Mouse (Mus musculus): ENCODE results near the gene Tkt. TPM values are rescaled to one million over a fixed set of nuclear protein-coding genes. Genes with fewer than 3 reads are reported as not detected.

The Tkt gene
- 6.3 TPM for polyA plus RNA-seq (2014; fragmentation: Illumina TruSeq; extraction: RNeasy Lipid Tissue Mini Kit (QIAGEN cat#74804); ENCODE audit: low read depth, low replicate concordance)

DNA sequence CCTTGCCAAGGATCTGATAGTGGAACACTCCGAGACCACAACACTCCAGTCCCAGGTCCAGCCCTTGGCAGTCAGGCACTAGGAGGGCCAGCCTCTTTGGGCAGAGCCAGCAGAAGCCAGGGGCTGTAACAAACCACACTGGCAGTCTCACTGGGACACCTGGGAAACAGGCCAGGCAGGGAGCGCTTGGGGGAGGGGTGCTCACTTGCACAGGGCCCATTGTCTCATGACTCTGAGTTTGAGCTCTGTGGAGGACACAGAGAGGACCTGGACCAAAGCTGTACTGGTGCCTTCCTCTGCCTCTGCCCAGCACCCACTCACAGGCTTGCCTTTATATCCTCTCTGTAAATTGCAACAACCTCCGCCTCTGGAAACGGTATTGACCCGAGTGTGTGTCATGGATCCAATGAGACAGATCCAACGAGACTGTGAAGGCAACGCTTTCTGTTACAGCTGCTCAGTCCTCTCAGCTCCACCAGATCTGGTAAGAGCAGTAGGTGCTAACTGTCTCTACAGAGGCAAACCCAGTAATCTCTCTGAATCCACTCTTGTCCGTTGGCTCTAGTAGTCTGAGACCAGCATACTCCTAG, at the start of gene Tkt:
TSS of gene Tkt (plus strand) at position 229 of the 590 bp plus-strand sequence.

Other genes with a start within 250 kb of the Tkt start
- 2.9 TPM for gene Dcp1a, start 68.8 kb upstream of the Tkt start, polyA plus RNA-seq (2014; fragmentation: Illumina TruSeq; extraction: RNeasy Lipid Tissue Mini Kit (QIAGEN cat#74804); ENCODE audit: low read depth, low replicate concordance)
- gene Cacna1d, start 56.9 kb upstream of the Tkt start, polyA plus RNA-seq (2014; fragmentation: Illumina TruSeq; extraction: RNeasy Lipid Tissue Mini Kit (QIAGEN cat#74804); ENCODE audit: low read depth, low replicate concordance): 0.34 TPM
- gene Prkcd, start 77.9 kb downstream of the Tkt start, polyA plus RNA-seq (2014; fragmentation: Illumina TruSeq; extraction: RNeasy Lipid Tissue Mini Kit (QIAGEN cat#74804); ENCODE audit: low read depth, low replicate concordance): 5.3 TPM
- 11.9 TPM for gene Rft1, start 106.0 kb downstream of the Tkt start, polyA plus RNA-seq (2014; fragmentation: Illumina TruSeq; extraction: RNeasy Lipid Tissue Mini Kit (QIAGEN cat#74804); ENCODE audit: low read depth, low replicate concordance)
- 10.7 TPM for gene Sfmbt1, start 166.5 kb downstream of the Tkt start, polyA plus RNA-seq (2014; fragmentation: Illumina TruSeq; extraction: RNeasy Lipid Tissue Mini Kit (QIAGEN cat#74804); ENCODE audit: low read depth, low replicate concordance)

All from liver, adult 10 weeks (tissue).